Mouse (Mus musculus) cerebellum, adult 9-11 months (tissue): ENCODE results near the gene Usp5.

Experiments used
- DNase-seq: peaks from one replicate; pipeline ENCODE4 v3.0.0; 2022

Usp5 gene

DNA sequence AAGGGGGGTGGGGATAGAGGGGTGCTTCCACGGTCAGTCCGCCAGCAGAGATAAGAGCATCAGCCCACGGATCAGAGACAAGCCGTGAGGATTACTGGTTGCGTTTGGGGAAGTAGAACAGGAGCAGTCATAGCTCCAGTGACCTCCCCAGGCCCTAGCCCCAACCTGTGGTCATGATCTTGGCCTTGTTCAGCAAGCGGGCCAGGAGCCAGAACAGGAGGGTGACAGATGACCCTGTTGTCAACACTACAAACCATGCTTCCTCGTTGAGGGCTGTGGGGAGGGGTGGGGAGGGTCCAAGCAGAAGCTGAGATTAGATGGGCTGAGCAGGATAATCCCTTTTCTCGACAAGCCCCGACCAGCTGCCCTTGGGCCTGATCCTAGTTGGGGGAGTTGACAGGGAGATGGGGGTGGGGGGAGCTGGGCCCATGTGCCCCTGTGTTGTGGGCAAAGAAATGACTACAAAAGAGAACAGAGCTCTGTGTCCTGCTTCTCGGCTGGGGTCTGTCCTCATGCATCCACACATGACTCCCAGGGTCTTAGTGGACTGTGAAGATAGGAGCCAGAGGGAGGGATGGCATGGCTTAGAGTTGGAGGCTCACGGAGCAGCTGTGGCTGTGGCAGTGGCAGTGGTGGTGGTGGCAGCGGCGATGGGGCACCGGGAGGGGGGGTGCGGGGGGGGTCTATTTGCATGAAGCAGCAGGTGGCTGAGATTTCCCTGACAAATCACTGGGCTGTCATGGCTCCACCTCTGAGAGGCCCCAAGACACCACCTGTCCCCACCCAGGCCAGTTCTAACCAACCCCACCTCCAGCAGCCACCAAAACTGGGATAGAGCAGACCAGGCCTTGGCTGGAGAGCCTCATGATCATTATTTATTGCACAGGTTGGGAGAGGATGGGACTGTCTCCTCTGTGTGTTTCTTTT is 11.2 kb upstream of the Usp5 start, which contains the start of gene Gnb3:
Gene Gnb3 (minus strand): TSS at position 35 of the 927 bp plus-strand sequence.
- DNase-seq = no peak

DNA sequence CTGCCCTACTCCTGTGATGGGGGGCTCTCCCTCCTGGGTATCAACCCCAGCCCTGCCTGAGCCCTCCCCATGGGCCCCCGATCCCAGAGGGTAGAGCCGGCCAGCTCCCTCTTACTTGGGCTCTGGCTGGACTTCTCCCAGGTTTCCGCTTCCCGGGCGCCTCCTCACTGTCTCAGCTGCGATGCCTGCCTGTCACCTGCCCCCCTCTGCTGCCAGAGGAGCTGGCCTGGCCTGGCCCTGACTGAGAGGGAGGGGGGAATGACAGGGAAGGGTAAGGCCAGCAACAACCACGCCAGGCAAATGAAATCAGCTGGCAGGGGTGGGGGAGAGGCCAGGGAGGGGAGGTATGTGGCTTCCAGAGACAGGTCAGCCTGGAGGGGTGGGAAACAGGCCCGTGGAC is 10.5 kb upstream of the Usp5 start:
- DNase-seq = no peak

DNA sequence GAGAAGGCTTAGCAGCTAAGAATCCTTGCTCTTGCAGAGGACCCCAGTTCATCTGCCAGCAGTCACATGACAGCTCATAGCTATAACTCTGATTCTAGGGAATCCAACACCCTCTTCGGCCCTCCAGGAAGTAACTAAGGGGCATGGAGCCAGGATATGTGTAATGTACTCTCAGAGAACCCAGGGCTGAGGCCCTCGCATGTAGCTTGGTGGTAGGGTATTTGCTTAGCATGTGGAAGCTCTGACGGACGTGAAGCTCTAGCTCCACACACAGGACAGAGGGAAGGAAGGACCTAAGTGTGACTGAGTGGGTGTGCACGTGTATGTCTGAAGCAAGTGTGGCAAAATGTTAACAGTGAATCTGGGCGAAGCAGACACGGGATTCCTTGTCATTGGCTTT is 7.1 kb upstream of the Usp5 start:
- DNase-seq = no peak

DNA sequence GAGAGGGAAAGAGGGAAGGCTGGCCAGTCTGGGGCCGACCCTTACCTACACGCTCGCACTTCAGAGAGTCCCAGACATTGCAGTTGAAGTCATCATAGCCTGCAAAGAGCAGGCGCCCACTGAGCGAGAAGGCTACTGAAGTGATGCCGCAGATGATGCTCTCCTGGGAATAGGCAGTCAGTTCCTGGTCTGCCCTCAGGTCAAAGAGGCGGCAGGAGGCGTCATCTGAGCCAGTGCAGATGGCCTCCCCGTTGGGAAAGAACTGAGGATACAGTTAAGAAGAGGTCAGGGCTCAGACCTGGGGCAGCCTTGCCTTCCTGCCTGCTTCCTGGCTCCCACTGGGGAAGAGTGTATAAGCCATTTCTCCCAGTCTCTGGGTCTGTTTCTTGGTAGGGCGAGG is 6.2 kb upstream of the Usp5 start:
- DNase-seq = no peak

DNA sequence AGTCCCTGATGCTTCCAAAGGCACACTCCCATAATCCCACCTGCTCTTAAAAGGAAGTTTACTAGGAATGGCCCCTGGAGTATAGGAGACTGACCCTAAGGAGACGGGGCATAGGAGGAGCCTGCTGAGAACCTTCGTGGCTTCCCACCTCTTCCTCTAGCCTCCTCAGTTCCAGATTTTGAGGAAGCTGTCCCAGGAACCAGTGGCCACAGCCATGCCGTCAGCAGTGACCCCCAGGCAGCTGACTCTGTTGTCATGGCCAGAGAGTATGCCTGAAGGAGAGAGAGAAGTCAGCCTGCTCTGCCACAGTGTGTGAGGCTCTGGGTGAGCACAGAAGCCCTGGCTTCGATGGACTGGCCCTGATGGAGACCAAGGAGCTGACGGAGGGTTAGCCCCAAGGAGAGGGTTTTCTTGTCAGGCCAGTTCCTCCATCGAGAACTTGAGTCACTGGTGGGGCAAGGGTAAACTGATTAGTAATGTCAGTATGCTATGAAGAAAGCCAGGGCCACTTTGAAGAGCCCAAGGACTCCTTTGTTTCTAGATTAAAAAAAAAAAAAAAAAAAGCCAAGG is 5.3 kb upstream of the Usp5 start:
- no peak for DNase-seq

DNA sequence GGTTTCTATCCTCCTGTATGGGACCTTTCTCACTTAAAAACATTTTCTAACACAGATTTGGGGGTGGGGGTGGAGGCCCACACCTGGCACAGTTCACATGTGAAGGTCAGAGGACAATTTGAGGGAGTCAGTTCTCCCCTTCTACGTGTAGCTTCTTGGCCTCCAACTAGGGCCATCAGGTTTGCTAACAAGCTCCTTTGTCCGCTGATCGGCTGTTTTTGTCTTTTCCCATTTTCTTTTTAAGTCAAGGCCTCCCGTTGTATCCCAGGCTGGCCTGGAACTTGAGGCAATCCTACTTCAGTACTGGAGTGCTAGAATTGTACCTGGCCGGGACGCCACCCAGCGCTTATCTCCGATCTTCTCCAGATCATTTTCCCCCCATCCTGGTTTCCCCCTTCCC is 2.4 kb upstream of the Usp5 start:
- no peak for DNase-seq

DNA sequence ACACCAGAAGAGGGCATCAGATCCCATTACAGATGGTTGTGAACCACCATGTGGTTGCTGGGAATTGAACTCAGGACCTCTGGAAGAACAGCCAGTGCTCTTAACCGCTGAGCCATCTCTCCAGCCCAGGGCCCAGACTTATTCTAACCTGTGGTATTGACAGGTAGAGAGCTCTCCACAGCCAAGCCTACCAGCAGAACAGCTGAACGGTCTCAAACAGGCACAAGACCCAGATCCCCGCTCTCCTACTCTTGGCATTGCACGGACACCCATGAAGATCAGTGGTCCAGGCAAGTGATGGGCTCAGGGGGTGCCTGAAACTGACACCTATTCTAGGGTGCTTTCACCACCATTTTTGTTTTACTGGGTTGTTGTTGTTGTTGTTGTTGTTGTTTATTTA is 1.9 kb upstream of the Usp5 start:
- DNase-seq = peak; percentile 59

DNA sequence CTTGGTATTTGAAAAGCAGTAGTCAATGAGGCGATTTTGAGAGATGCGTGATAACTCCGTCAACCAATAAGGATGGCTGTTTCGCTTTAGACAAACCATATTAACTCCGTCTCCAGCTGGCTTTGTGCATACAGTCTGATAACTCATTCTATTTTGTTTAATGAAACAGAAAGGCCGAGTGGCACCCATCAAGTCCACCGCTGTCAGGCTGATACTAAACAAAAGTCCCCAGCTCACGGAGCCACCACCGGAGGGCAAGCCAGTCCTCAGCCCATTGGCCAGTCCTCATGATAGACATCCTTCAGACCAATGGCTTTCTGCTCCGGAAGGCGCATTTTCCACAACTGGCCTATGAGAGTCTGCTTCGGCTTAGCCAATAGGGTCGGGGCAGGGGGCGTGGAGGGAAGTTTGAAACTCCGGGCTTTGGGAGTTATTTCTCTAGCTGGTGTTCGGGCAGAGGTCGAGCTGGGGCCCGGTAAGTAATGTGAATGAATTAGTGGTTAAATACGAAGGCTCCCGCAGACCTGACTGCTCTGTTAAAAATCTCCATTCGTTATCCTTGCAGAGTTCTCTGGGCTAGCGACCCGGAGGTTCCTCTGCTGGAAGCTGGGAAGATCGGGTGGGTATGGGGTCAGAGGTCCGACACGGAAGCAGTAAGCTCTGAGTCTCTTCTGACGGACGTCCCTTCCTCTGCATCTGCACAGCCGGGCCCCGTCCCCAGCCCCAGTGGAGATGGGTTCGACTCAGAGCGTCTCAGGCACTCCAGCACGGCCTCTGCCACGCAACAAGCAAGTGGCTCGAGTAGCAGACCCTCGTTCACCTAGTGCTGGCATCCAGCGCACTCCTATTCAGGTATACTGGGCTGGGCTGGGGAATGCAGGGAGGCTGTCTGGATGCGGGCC is 766 bp upstream of the Usp5 start:
- DNase-seq = peak; percentile 96

DNA sequence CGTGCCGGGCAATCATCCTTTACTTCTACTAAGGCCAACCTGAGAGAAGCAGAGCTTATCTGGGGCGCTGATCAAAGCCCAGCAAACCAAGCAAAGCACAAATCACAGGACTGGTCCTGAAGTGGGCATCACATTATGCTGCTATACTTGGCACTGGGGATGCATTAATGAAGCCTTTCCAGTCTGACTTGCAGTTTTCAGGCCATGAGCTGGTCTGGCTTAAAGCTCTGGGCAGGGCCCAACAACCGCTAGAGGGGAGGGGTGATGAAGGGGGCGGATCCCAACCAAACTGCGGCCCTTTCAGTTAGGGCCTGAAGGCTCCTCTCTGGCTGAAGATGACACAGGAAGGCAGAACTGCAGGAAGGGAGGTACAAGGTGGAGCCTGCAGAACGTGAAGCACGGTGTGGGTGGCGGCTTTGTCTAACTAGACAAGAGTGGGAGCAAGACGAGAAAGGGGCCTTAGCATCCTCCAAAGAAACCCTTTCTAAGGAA is 1.1 kb downstream of the Usp5 start:
- DNase-seq = peak; percentile 78

DNA sequence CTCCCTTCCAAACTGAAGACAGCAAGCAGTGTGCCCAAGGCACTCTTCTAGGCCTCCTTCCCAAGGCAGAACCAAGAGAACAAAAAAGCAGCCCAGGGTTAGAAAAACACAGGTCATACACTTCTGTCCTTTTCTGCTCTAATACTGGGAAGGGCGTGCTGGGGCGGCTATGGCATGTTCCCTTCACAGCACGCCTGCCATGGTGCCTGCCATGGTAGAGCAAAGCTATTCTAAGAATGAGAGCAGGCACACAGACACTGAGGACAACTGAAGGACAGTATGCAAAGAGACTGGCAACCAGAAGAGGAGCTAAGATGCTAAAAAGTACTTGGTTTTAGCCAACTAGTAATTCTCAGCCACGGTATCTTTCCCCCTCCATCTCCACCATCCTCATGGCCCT is 7.2 kb downstream of the Usp5 start:
- no peak for DNase-seq

DNA sequence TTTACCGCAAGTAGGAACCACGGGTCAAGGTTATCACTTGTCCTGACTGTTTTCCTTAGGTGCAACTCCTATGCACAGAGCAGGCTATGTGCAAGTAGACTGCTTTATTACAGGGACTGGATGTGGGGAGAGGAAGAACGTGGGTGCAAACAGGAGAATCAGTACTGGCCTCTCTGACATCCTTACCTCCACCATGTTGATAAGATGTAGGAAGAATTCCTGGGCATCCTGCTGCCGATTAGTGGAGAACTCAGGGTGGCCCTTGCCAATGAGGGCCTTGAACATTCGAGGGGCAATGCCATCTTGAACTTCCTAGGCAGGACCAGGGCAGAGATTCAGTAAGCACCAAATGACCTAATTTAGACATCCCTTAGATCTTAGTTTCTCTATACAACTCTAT is 8.4 kb downstream of the Usp5 start:
- no peak for DNase-seq

DNA sequence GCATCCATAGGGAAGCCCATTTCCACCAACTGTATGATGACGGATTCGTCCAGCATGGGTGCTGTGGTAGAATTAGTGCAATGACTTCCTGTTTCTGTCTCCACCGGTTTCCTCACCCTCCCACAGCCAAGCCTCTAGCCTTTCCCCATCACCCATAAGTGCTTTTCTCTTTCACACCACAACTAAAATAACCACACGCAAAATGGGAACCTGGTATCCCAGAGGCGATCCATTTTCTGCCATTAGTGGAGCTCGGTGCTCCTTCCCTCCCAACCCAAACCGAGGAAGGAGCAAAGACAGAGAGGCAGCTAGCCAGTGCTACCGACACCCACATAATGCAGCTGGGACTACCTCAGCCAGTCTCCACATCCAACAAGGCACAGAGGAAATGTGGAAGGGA is 11.3 kb downstream of the Usp5 start:
- DNase-seq = no peak

DNA sequence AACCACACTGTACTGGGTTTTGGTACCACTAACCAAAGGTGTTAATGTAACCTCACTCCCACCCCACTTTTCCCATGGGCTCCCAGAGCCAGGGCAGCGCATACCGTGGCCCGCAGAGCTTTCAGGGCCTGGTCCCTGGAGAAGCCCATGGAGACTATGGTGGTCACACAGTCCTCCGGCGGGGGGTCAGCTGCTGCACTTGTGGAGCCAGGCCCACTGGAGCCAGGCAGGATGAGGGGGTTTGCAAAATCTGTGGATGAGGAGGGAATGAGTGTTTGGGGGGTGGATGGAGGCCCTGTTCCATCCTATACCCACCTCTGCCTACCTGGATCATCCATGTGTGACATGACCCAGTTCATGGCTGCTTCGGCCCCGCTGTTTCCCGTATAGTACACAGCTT is 11.7 kb downstream of the Usp5 start:
- peak; percentile 30 for DNase-seq

DNA sequence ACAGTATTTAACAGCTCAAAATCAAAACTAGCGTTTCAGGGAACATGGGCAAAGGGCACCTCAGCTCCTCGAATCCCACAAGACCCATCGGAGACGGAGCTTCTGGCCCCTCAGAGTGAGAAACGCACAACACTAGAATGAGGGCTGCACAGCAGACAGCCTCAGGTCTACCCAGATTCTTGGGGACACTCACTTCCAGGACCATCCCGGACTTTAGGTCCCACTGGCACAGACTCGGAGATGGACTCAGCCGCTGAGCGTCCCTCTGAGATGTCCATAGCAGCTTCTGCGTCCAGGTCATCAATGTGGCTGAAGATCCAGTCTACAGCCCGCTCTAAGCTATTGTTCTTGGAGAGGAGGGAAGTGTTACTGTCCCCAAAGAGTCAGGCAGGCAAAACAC is 12.2 kb downstream of the Usp5 start:
- peak; percentile 18 for DNase-seq

DNA sequence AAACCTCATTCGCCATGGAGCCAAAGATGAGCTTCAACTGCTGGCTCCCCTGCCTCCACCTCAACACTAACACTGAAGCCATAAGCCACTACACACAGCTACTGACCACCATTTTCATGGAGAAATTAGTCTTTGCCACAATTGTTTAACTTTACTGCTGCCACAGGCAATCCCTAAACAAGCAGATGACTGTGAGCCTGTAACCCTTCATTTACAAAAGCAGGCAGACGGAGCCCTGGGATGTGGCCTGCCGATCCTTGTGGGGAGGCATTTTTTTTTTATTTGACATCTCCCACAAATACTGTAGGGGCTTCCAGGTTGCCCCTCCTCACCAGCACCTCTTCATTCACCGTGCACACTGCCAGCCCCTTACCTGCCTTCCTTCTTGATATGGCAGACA is 12.7 kb downstream of the Usp5 start:
- DNase-seq = no peak

DNA sequence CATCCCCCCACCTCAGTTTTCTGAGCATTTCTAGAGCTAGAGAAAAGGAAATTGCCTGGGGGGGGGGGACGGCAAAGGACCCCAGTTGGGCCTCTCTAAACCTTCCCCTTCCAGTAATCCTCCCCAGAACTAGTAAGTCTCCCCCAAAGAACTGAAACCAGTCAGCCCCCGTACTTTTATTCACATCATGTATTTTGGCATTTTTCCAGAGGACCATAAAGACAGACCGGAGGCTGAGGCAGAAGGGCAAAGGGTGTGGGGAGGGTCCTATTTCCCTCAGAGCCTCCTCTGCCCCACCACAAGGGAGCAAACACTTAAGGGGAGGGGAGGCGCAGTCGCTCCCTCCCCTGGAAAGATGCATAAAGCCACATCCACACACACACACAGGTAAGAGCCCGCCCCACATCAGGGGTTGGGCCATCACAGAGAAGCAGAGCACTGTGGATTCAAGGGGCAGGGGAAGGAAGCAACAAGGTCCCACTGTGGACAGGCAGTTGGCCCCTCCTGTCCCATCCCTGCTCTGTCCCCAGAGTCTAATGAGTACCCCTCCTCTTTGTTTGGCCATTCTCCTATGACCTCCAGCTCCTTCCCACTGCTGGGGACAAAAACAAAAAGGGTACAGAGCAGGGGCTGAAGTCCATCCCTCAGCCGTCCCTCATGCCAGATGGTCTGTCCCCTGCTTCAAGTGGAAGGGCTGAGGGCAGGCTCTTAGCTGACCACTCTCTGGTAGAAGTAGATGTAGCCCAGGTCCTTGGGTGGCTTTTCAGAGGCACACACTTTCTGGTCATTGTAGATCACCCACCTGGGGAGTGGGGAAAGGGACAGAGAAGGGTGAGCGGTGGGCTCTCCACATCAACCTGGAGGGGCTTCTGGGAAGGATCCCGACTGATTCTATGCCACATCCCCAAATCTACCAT is 14.2 kb downstream of the Usp5 start:
- peak; percentile 63 for DNase-seq

DNA sequence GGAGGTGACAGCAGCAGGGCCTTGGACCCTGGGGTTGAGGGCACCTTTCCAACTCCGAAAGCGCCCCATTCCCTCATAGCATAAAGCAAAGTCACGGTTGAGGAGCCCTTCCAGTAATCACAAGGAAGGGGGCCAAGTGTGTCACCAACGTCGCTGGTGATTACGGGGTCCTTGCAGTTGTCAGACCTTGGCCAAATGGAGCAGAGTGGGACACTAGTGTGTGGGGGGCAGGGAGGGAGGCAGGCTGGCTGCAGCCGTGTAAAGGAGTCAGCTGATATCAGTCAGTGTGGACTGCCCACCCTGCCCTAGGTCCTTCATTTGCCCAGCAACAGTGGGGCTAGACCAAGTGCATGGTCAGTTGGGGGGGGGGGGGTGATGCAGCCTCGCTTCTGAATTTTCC is 14.8 kb downstream of the Usp5 start:
- DNase-seq = no peak

DNA sequence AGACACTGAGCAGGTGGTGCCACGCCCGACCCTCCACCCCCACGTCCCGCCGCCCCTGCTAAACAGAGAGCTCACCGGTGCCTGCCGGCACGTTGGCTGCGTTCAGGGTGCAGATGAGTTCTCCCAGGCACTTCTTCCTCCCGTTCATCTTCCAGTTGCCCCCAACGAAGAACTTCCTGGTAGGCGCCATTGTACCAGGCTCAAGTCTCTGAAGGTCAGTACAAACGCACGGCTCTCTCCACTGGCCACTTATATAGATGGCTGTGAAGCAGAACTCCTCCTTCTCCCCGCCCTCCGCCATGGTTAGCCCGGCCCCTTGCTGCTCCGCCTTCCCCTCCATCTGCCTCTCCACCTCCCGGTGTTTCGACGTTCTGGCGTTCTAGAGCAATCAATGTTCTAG is 15.4 kb downstream of the Usp5 start, which contains the start of gene Tpi1:
Gene Tpi1 (minus strand): TSS at position 364 of the 400 bp plus-strand sequence.
- DNase-seq = peak; percentile 94

DNA sequence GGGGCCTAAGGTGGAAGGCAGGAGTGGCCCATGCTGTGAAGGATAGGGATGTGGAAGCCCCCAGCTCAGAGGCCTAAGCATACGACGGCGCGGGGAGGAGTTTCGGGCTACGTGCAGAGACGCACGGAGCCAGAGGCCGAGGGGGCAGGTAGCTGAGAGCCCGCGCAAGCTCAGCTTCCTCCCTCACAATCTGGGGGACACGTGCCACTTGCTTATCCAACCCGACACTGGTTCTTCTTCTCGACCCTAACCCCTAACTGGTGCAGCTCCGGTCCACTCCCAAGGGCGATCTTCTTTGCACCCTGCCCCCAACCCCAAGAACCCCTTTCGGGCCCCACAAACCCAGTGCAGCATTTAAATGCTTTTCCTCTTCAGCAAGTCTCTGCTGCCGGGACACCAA is 15.8 kb downstream of the Usp5 start:
- DNase-seq = peak; percentile 87

DNA sequence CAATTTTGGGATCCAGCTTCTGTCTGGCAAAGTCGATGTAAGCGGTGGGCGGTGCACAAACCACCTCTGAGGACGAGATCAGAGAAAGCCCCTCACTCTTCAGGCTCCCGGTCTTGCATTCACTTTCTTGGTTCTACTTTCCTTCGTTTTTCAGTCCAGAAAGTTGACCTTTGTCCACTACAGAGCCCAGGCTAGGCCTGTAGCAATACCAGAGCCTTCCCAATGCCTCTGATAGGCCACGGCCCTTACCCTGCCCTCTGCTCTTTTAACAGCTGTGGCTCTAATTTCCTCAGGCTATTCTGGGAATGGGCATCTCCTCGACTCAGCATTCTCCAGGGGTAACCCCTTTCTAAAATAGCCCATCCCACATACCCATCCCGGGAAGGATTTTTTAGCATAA is 16.4 kb downstream of the Usp5 start:
- no peak for DNase-seq

DNA sequence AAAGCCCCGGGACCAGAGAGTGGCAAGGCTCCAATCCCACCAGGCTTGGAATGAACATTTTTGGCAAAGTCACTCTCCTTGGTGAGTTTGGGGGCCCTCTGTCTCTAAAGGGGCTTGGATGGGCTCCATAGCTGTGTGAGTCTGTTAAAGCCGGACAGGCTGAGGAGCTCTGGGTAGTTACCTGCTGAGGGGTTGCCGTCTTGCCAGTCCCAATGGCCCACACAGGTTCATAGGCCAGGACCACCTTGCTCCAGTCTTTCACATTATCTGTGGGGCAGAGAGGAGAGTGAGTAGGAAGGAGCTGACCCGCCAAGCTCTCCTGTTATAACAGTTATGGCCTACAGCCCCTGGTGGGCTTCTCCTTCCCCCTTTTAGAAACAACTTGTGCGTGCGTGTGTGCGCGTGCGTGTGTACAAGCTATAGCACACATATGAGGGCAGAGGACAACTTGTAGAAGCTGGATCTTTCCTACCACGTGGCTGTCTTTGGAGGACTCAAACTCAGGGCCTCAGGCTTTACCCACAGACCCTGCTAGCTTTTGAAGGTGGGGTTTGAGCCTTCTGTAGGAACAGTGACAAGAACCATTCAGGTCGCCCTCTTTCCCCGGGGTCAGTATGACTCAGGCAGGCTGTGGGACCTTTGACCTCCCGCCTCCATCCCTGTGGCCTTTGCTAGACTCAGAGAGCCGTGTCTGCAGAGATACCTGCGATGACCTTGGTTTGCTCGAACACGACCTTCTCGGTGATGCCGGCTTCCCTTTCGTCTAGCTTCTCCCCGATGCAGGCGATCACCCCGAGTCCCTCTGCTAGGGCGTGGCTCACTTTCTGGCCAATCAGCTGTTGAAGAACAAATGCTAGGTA is 17.4 kb downstream of the Usp5 start:
- peak; percentile 60 for DNase-seq
